Mouse (Mus musculus): ENCODE data around the gene Ggps1.
"Not testable (repeated sequence)": the region's sequence is repeated elsewhere in the genome, so short reads cannot be mapped to it uniquely, and the experiment has no call there.

Ggps1 gene

GRCm38 (mm10) chr13:14035875-14036630 is 27.2 kb downstream of the Ggps1 start:
- DNase-seq: no peak

DNA sequence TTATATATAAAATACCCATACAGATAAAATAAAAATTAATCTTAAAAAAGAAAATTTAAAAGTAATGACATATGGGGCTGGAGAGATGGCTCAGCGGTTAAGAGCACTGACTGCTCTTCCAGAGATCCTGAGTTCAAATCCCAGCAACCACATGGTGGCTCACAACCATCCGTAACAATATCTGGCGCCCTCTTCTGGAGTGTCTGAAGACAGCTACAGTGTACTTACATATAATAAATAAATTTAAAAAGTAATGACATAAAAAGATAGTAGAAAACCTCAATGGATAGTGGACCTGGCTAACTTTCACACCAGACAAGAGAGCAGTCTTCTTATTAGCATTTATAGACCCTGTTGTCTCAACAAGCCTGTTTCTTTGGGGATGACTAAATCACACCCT is 27.9 kb downstream of the Ggps1 start:
- DNase-seq: not testable (repeated sequence)

DNA sequence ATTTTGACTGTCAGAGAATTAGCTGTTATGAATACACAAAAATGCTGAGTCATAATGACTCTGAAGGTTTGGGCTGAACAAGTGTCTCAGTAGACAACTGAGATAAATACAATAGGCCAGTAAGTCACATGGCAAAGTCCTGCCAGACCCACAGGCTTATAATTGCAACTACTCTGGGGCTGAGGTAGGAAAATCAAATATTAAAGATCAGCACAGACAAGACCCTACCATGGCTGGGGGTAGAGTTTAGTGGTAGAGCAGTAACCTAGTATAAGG is 29.3 kb downstream of the Ggps1 start:
- no peak for DNase-seq

GRCm38 (mm10) chr13:14033309-14034072 is 29.8 kb downstream of the Ggps1 start:
- no peak for DNase-seq

- DNase-seq: no peak
Measured at GRCm38 (mm10) chr13:14026154-14026820, 37.0 kb downstream of the Ggps1 start.

- no peak for DNase-seq
Measured at GRCm38 (mm10) chr13:14025554-14025953, 37.7 kb downstream of the Ggps1 start.

DNA sequence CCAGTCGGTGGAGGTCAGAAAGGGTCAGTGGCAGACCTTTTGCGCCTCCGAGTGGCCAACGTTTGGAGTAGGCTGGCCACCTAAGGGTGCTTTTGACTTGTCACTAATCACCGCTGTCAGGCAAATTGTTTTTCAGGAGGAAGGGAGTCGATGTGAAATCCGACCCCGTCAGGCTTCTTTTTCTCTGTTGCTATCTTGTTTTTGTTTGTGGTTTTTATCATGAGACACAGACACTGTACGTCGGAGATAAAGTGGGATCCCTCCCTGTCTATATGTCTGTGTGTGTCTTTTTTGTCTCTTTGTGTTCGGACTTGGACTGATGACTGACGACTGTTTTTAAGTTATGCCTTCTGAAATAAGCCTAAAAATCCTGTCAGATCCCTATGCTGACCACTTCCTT is 41.9 kb downstream of the Ggps1 start:
- DNase-seq: not testable (repeated sequence)

DNA sequence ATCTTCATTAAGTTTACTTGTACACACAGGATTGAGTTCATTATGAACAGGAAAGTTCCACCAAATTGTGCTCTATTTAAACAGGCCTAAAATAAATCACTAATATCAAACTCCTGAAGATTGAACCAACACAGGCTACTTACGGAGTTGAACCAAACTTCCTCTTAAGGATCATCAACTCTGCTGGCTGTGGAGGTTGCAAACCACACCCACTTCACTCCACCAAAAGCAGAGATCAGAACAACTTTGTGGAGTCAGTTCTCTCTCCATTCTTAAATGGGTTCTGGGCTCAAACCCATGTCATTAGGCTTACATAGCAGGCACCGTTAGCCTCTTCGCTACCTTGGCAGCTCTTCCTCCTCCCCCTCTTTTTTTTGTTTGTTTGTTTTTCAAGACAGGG is 44.4 kb downstream of the Ggps1 start:
- no peak for DNase-seq

GRCm38 (mm10) chr13:14018283-14018682 is 45.0 kb downstream of the Ggps1 start:
- no peak for DNase-seq

DNA sequence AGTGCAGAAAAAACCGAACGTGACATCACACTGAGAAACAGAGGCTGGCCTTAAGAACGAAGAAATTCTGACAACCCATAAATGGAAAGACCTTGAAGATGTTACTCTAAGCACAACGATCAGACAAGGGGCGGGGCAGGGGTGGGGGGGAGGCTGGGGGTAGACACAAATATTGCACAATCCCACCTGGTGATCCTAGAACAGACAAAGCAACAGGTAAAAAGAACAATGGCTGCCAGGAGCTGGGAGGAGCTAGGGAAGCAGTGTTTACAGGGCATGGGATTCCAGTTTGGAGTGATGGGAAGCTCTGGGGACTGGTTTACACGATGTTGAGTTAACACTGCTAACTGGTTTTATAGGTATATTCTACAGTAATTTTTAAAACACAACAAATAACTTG is 47.7 kb downstream of the Ggps1 start:
- no peak for DNase-seq

- DNase-seq: no peak
Measured at GRCm38 (mm10) chr13:14014540-14014939, 48.7 kb downstream of the Ggps1 start.

DNA sequence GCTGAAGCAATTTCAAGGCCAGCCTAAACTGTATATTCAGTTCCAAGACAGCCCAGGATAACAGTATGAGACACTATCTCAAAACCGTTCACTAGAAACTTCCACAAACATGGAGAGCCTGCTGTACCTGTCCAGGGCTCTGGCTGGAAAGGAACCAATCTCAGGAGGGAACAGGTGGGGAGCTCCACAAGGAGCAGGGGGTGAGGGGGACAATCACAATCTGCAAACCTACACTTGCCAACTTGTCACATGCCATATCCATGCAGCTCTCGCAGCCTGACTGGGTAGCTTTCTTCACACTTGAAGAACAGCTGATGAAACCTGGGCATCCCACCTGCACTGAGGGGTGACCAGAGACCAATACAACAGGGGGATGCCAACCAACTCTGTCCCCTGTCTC is 49.3 kb downstream of the Ggps1 start:
- no peak for DNase-seq

GRCm38 (mm10) chr13:14011454-14011995 is 51.8 kb downstream of the Ggps1 start:
- DNase-seq: no peak

- peak; percentile 25 for DNase-seq
Measured at GRCm38 (mm10) chr13:14006056-14006455, 57.2 kb downstream of the Ggps1 start.

- DNase-seq: no peak
Measured at GRCm38 (mm10) chr13:14004999-14005398, 58.3 kb downstream of the Ggps1 start.

DNA sequence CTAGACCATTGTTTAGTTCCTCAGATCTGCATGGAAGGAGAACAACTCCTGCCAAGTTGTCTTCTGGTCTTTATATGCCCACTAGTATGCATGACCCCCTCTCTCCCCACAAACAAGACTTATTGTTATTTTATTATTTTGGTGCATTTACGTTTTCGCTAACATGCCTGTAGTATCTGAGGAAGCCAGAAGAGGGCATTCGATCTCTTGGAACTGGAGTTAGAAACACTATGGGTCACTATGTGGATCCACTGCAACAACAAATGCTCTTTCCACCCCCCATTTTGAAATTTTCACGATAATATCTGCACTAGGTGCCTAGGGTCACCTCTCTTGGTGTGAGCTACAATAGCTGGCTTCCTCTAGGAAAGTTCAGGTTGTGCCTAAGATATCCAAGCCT is 59.2 kb downstream of the Ggps1 start:
- DNase-seq: no peak

DNA sequence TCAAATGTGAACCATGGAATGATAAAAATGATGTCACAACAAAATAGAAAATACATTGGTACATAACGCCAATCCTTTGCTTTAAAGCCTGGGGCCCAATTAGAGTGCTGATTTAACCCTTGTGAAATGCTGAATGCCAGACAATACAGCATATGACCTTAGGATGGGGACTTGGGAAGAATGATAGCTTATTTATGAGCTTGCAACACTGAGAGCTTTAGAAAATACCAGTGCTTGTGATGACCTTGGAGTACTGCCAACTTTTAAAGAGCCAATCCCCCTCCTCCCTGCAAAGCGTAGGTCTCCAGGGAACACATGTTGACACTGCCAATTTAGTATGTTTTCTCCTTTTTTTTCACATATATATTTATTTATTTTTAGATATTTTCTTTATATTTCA is 60.6 kb downstream of the Ggps1 start:
- DNase-seq: no peak
